Mouse (Mus musculus): ENCODE measurements around the gene Osbpl9.

DNA sequence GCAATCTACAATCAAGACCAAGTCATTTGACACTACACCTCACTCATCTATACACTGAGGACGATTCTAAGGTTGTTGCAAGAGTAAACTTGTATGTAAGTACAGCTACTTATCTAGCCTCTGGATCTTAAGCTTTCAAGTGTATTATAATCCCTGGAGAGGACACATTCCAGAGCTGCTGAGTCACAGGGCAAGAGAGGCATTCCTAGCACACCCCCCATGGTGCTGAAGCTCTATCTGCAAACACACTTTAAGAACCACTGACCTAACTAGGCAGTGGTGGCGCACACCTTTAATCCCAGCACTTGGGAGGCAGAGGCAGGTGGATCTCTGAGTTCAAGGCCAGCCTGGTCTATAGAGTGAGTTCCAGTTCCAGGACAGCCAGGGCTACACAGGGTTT lies 51.9 kb downstream of the Osbpl9 start:
- TF ChIP-seq MAX (IDR thresholded peaks at IDR 0.05; ENCODE audit: low read depth) = no peak
- no peak for TF ChIP-seq POLR2AphosphoS2 (IDR thresholded peaks at IDR 0.05; ENCODE audit: insufficient read length, low read depth)
- TF ChIP-seq POLR2A (IDR thresholded peaks at IDR 0.05; ENCODE audit: insufficient read length, low read depth) = no peak
- TF ChIP-seq E2F4 (IDR thresholded peaks at IDR 0.05; ENCODE audit: insufficient read depth) = no peak
- TF ChIP-seq USF1 (IDR thresholded peaks at IDR 0.05; ENCODE audit: low read depth) = no peak
- TF ChIP-seq TCF3 (IDR thresholded peaks at IDR 0.05; ENCODE audit: insufficient read length, low read depth) = no peak
- TF ChIP-seq MYOD1 (IDR thresholded peaks at IDR 0.05; ENCODE audit: control insufficient read depth in 1 of 3, insufficient read length in 2 of 3, low read depth in 2 of 3) = no peak
- no peak for TF ChIP-seq TCF12 (IDR thresholded peaks at IDR 0.05; ENCODE audit: insufficient read depth, poor library complexity, severe bottlenecking)
- no peak for TF ChIP-seq CEBPB (IDR thresholded peaks at IDR 0.05; ENCODE audit: insufficient read depth, poor library complexity, severe bottlenecking)
- no peak for TF ChIP-seq MYOG (IDR thresholded peaks at IDR 0.05; ENCODE audit: control insufficient read depth in 1 of 3, insufficient read depth in 1 of 3, insufficient read length in 2 of 3, low read depth in 2 of 3)
- no peak for TF ChIP-seq SRF (IDR thresholded peaks at IDR 0.05; ENCODE audit: control insufficient read depth, insufficient read length, low read depth)
- TF ChIP-seq REST (IDR thresholded peaks at IDR 0.05; ENCODE audit: insufficient read depth, insufficient read length) = no peak
